Mouse (Mus musculus) limb, embryonic 14.5 days (tissue): ENCODE measurements around the gene Klhl26. TPM values are rescaled to one million over a fixed set of nuclear protein-coding genes. Genes with fewer than 3 reads are reported as not detected.

ENCODE experiments used
- ATAC-seq: fragments of 200-750 bp; cut with Nextera tagmentation; 2 replicates; pipeline ENCODE4 v1.8.0; 2017; ENCODE audit warnings: low read depth, moderate number of reproducible peaks, moderate TSS enrichment; ENCODE audit not compliant: low FRiP score
- DNase-seq: peaks from one replicate; pipeline ENCODE4 v3.0.0-alpha.2; 2015; ENCODE audit warnings: low spot score
- H3K27ac ChIP-seq: fragments of 300-500 bp; sonication (generic); replicated peaks from 2 replicates; pipeline ENCODE4 v1.5.1; 2014; ENCODE audit warnings: low read depth, mild to moderate bottlenecking, low read length, moderate library complexity, mixed read lengths
- H3K27me3 ChIP-seq: fragments of 300-500 bp; sonication (generic); 2 replicates; pipeline ENCODE4 v1.6.1; 2014; ENCODE audit warnings: low read length, mixed read lengths; ENCODE audit not compliant: control insufficient read depth, insufficient read depth
- H3K36me3 ChIP-seq: fragments of 300-500 bp; sonication (generic); 2 replicates; pipeline ENCODE4 v1.6.1; 2014; ENCODE audit warnings: mild to moderate bottlenecking, low read length, moderate library complexity, mixed read lengths; ENCODE audit not compliant: control insufficient read depth, insufficient read depth
- H3K4me1 ChIP-seq: fragments of 300-500 bp; sonication (generic); 2 replicates; pipeline ENCODE4 v1.6.1; 2014; ENCODE audit warnings: antibody characterized with exemption, low read length, mixed read lengths; ENCODE audit not compliant: control insufficient read depth, insufficient read depth
- H3K4me2 ChIP-seq: fragments of 300-500 bp; sonication (generic); replicated peaks from 2 replicates; pipeline ENCODE4 v1.6.1; 2014; ENCODE audit warnings: low read depth, mild to moderate bottlenecking, low read length, moderate library complexity; ENCODE audit not compliant: severe bottlenecking
- H3K4me3 ChIP-seq: fragments of 300-500 bp; sonication (generic); replicated peaks from 2 replicates; pipeline ENCODE4 v1.5.1; 2014; ENCODE audit warnings: low read length
- H3K9ac ChIP-seq: fragments of 300-500 bp; sonication (generic); 2 replicates; pipeline ENCODE4 v1.6.1; 2014; ENCODE audit warnings: mild to moderate bottlenecking, low read depth, low read length, moderate library complexity; ENCODE audit not compliant: severe bottlenecking
- H3K9me3 ChIP-seq: fragments of 300-500 bp; sonication (generic); 2 replicates; pipeline ENCODE4 v1.6.1; 2016; ENCODE audit warnings: low read length; ENCODE audit not compliant: control insufficient read depth
- POLR2A ChIP-seq: fragments of 200-500 bp; IDR thresholded peaks from 2 replicates; pipeline ENCODE4 v1.8.0; 2012; ENCODE audit warnings: inconsistent platforms, mild to moderate bottlenecking, moderate library complexity, borderline replicate concordance; ENCODE audit not compliant: insufficient read depth, insufficient read length; ENCODE audit errors: extremely low read depth
- WGBS: fragments of 180-500 bp; shearing (Covaris S2); extraction: QIAGEN DNeasy Blood & Tissue Kit; methylation state at CpG from one replicate; pipeline ENCODE4 v1.1.7; 2014; 5-methylcytosine and 5-hydroxymethylcytosine counted together
- polyA plus RNA-seq, 2 experiments: library from polyadenylated mRNA; depleted of rRNA in 1 of 2; stranded (reverse) in 1 of 2; unstranded in 1 of 2; fragments of >200 nt; fragmentation: Nextera tagmentation in 1 of 2; extraction: Ambion mirVana in 1 of 2; gene quantifications; 2 replicates each; pipeline versions ENCODE4 v1.2.1 to v1.2.3; 2012 to 2014

The Klhl26 gene
- polyA plus RNA-seq, 2 experiments, result 24.2 to 48.7 TPM

DNA sequence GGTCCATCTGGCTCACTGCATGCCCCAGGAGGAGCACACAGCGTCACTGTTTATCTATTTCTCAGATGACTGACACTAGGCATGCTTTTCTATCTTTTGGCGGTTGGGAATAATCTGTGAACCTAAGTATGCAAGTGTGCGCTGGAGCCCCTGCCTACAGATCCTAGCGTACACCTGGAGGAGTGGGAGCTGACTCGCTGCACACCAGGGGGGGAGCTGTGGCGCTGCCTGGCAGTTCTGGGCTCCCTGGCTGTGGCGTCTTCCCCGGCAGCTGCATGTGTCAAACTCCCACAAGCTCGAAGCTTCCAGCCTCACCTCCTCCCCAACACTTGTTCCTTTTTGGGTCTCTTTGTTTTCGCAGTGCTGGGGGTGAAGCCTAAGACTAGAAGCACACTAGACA lies 58.9 kb downstream of the Klhl26 start:
- Histone ChIP-seq H3K4me2 (no peak overlapping the region), H3K27ac (no peak overlapping the region), H3K27me3 (no peaks in the 10 kb centered on the region), H3K9ac (no peak overlapping the region), H3K9me3 (no peaks in the 10 kb centered on the region), H3K4me1 (peaks cover 40% of the 10 kb centered on the region), H3K36me3 (peaks cover 10% of the 10 kb centered on the region), H3K4me3 (no peak overlapping the region)
- 41% methylated on average over 10 of the region's 10 CpGs for WGBS
- ATAC-seq, result no peak
- DNase-seq, result no peak
- TF ChIP-seq POLR2A, result no peak

DNA sequence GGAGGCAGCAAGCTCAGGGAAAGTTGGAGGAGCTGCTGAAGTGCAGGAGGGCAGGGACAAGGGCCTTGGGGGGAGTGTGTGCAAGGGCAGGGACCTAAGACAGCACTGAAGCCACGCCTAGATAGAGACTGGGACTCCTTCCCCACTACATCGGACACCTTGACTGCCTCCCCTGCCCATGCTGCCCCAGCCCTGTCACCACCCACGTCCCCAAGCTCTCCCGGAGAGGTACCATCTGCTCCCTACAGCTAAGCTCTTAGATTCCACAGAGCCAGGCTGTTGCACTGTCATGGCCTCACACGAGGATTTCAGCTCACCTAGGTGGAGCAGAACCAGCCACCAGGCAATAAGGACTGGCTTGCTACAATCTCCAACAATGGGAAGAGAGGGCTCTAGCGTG lies 59.8 kb downstream of the Klhl26 start:
- H3K4me1 ChIP-seq, result peaks cover 40% of the 10 kb centered on the region
- 61% methylated on average over 6 of the region's 6 CpGs for WGBS

DNA sequence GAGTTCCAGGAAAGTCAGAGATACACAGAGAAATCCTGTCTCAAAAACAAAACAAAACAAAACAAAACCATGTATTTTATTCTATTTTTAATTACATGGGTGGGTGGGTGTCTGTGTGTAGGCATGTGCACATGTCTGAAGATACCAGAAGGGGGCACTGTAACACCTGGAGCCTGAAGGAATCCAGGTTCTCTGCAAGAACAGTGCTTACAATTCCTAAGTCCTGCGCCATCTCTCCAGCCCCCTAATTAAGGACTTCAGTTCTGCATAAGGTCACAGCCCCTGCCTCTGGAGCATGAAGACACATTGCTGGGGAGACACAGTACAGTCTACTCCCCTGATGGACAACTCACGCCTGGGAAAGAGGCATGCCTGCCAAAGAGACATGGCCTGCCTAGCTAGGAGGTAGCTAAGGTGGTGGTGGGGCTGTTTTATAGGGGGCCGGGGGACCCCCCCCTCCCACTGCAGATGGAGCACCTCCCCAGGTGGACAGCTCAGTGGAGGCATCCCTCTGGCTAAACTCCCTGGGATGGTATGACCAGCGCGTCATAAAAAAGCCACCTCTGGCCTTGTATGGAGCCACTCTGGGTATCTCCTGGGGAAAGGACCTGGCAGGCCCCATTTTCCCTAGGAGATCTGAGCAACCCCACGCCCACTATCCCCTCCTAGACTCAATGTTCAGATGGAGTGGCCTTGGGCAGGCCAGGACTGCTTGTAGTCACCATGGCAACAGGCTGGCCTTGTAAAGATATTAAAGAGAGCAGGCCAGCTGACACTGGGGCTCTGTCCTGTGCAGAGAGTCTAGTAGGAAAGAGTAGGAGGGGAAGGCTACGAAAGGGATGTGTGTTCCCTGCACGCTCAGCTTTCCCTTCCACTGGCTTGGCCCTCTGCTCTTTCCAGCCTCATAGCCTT lies 61.0 kb downstream of the Klhl26 start:
- H3K9ac ChIP-seq, result no peak overlapping the region
- H3K4me1 ChIP-seq, result peaks cover 40% of the 10 kb centered on the region
- H3K9me3 ChIP-seq, result no peaks in the 10 kb centered on the region
- no peaks in the 10 kb centered on the region for H3K27me3 ChIP-seq
- no peak for TF ChIP-seq POLR2A
- no peak overlapping the region for H3K4me2 ChIP-seq
- ATAC-seq (peak; percentile 49), DNase-seq (peak; percentile 53)
- WGBS, result 62% methylated on average over 8 of the region's 8 CpGs
- no peak overlapping the region for H3K4me3 ChIP-seq
- H3K36me3 ChIP-seq, result peaks cover 13% of the 10 kb centered on the region
- H3K27ac ChIP-seq, result no peak overlapping the region; the same call in 1 of the 2 replicates

More for the DNA sequence above, 59.8 kb downstream of the Klhl26 start:
- DNase-seq (no peak), ATAC-seq (no peak)
- Histone ChIP-seq H3K9me3 (no peaks in the 10 kb centered on the region), H3K4me3 (no peak overlapping the region), H3K9ac (no peak overlapping the region), H3K27me3 (no peaks in the 10 kb centered on the region), H3K36me3 (peaks cover 13% of the 10 kb centered on the region), H3K27ac (no peak overlapping the region), H3K4me2 (no peak overlapping the region)
- no peak for TF ChIP-seq POLR2A

DNA sequence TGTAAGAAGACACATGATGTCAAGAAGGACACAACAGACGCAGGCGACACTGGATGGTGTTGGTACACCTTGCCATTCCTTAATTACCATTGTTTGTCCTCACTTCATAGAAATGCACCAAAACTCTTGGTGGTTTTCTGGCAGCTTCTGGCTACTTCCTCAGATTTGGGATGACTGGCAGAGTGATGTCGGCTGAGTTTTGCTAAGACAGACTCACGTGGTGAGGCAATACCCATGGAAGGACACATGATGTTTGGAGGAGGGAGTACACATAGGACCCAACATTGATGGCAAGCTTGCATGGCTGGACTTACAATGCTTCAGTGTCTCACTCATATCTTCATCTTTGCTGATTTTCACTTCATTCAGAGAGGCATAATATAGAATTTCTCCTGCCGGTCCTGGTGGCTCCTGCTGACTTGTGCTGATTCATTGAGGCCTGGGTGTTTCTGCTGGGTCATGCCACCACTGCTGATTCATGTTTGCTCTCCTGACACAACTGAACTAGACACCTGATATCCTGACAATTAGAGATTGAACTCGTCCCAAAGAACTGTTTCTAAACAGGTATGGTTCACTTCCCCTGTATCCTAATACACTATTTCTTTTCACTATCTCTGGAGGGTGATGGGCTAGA lies 62.3 kb downstream of the Klhl26 start:
- Histone ChIP-seq H3K4me3 (no peak overlapping the region), H3K27me3 (no peaks in the 10 kb centered on the region), H3K4me1 (peaks cover 42% of the 10 kb centered on the region), H3K9me3 (no peaks in the 10 kb centered on the region), H3K36me3 (peaks cover 15% of the 10 kb centered on the region), H3K9ac (no peak overlapping the region), H3K4me2 (no peak overlapping the region), H3K27ac (no peak overlapping the region)
- WGBS, result 85% methylated on average over 6 of the region's 6 CpGs
- no peak for DNase-seq
- no peak for ATAC-seq
- no peak for TF ChIP-seq POLR2A

DNA sequence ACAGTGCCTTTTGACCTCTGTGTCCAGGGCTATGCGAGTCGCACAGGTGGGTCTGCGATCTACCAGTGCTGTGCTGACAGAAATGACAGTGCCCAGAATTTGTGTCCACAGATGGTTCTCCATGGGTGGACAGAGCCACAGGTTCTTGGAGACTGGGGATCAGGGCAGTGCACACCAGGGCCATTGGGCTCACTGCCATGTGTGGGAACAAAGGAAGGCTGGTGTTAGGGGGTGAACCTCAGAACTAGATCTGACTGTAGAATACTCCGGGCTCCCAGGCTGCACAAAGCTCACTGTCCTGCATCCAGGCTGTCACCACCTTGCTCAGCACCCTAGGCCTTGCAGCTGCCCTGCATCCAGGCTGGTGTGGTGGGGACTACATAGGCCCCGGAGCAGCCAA lies 66.5 kb downstream of the Klhl26 start:
- Histone ChIP-seq H3K9ac (no peak overlapping the region), H3K4me2 (no peak overlapping the region), H3K4me1 (peaks cover 33% of the 10 kb centered on the region), H3K27ac (0 out of 2 replicates have a peak overlapping the region, but pooled peaks have one; percentile 79), H3K36me3 (peaks cover 15% of the 10 kb centered on the region), H3K4me3 (no peak overlapping the region), H3K27me3 (no peaks in the 10 kb centered on the region), H3K9me3 (no peaks in the 10 kb centered on the region)
- ATAC-seq (no peak), DNase-seq (no peak)
- 98% methylated on average over 5 of the region's 5 CpGs for WGBS
- no peak for TF ChIP-seq POLR2A
